Mouse (Mus musculus) heart, postnatal 0 days (tissue): ENCODE measurements around the gene Creld2.

Experiments
- CTCF ChIP-seq: IDR thresholded peaks from 2 replicates; pipeline ENCODE4 v1.5.1; 2016; ENCODE audit warnings: antibody characterized with exemption, control low read depth, low read depth
- EP300 ChIP-seq: IDR thresholded peaks from 2 replicates; pipeline ENCODE4 v1.6.1; 2016; ENCODE audit warnings: antibody characterized with exemption, low read depth

DNA sequence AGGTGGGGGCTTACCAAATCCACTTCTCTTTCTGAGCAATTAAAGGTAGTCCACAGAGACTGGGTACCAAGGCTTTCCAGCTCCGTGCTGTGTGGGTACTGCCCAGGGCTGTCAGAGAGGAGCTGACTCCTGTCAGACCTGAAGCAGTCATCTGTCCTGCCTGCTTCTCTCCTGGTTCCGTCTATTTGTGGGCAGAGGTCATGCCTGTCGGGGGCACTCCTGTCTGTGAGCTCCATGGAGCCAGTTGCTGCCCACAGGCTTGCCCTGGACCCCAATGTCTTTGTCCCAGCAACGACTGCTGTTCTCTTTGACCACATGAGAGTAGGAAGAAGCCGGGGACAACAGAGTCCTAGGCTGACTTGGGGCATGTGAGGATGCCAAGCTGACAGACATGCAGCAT, 37.2 kb downstream of the Creld2 start:
- TF ChIP-seq CTCF (no peak), EP300 (no peak)
